Mouse (Mus musculus): ENCODE data around the gene Ubap1. TPM values are rescaled to one million over a fixed set of nuclear protein-coding genes. Genes with fewer than 3 reads are reported as not detected.

The Ubap1 gene
- total RNA-seq, 2 experiments from 2014 or later: 52.9 to 56.1 TPM

DNA sequence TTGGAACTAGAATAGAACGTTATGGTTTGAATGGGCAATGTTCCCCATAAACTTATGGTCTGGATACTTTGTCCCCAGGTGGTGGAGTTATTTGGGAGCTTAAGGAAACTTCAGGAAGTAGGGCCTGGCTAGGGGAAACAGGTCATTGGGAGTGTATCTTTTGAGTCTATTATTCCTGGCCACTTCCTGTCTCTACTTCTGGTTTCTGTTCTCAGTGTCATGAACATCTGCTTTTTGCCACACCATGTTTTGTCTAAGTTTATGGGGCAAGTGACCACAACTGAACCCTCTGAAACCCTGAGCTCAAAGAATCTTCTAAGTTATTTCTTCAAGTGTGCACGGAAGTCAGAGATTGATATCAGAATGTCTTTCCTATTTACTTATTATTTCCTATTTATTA is 58.6 kb downstream of the Ubap1 start:
- no peak for DNase-seq (ENCODE audit: low spot score in 2 of 2)

DNA sequence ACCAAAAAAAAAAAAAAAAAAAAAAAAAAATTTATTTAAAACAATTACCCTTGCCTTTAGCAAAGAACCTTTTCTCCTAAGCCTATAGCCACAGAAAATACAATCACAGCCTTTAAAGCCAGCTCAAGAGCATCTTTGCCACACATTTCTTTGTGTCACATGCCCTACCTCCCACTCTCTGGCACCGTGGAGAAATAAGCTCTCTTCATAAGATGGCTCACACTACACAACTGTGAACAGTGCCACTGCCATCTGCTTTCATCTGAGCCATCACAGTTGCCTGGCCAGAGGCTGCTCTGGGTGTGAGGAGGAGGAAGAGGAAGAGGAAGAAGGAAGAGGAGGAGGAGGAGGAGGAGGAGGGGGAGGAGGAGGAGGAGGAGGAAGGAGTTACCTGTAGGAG is 60.5 kb downstream of the Ubap1 start:
- DNase-seq (ENCODE audit: low spot score in 2 of 2): no peak

DNA sequence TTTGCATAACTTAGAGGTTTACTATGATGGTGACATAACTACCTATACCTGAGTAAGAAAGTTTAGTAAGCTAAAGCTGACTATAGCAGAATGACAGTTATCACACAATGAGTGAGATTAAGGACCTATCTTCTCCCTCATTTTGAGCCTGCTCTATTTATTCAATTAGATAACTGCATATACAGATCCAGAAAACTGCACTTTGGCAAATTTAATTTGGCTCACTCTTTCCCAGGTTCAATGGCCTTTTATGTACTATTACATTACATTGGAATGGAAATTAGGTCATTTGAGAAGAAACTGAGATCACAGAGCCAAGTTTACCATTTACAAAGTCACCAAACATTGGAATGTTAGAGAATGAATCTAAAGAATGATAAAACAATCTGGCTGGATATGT is 68.2 kb downstream of the Ubap1 start:
- no peak for DNase-seq (ENCODE audit: low spot score in 2 of 2)

DNA sequence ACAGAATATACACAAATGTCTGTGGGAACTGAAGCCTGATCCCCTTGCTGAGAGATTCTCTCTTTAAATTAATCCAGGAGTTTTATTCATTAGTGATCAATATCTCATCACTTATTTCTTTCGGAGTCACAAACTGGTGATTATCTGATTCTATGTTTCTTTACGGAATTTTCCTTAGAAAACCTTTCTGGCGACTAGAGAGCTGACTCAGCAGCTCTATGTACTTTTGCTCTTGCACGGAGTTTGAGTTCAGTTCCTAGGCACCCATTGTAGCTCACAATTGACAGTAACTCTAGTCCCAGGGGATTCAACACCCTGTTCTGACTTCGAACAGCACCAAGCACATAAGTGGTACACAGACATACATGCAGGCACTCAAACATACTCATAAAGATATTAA is 90.1 kb downstream of the Ubap1 start:
- DNase-seq (ENCODE audit: low spot score in 2 of 2): no peak

Other genes starting within 250 kb of the Ubap1 start
- gene Nol6, start 224.5 kb upstream of the Ubap1 start, total RNA-seq (2021): 10 to 100 TPM; 54.9 to 56.2 TPM
- 100 to 1,000 TPM; 123 to 128 TPM for gene Ube2r2, start 213.3 kb upstream of the Ubap1 start, total RNA-seq (2021)
- gene Ubap2, start 73.9 kb upstream of the Ubap1 start, total RNA-seq (2021): 10 to 100 TPM; 53.6 to 67.0 TPM
- gene Dcaf12, start 34.1 kb upstream of the Ubap1 start, total RNA-seq (2021): 10 to 100 TPM; 64.3 to 64.9 TPM
- 1 to 10 TPM; 5.3 to 5.8 TPM for gene Kif24, start 115.9 kb downstream of the Ubap1 start, total RNA-seq (2021)
- 10 to 100 TPM; 31.1 to 31.7 TPM for gene Nudt2, start 116.2 kb downstream of the Ubap1 start, total RNA-seq (2021)
- gene AI464131, start 154.1 kb downstream of the Ubap1 start, total RNA-seq (2021): 10 to 100 TPM; 11.1 to 12.2 TPM
- gene 1110017D15Rik, start 168.3 kb downstream of the Ubap1 start, total RNA-seq (2021): 1 to 10 TPM in 1 of 2 experiments, under 1 TPM in 1; 0.56 to 1.2 TPM
- gene Fam219a, start 220.5 kb downstream of the Ubap1 start, total RNA-seq (2021): 10 to 100 TPM; 31.2 to 34.6 TPM
- gene Dnaic1, start 220.8 kb downstream of the Ubap1 start, total RNA-seq (2021): 1 to 10 TPM in 1 of 2 experiments, under 1 TPM in 1; 0.11 to 1.9 TPM